Mouse (Mus musculus) neural tube, embryonic 11.5 days (tissue): ENCODE data around the gene 3425401B19Rik. TPM values are rescaled to one million over a fixed set of nuclear protein-coding genes. Genes with fewer than 3 reads are reported as not detected.

ENCODE experiments used
- ATAC-seq: fragments of 200-750 bp; cut with Nextera tagmentation; 2 replicates; pipeline ENCODE4 v1.8.0; 2017; ENCODE audit warnings: moderate number of reproducible peaks, mild to moderate bottlenecking, moderate TSS enrichment, moderate library complexity; ENCODE audit not compliant: insufficient read depth, low FRiP score, low TSS enrichment
- DNase-seq: peaks from one replicate; pipeline ENCODE4 v3.0.0-alpha.2; 2015; ENCODE audit warnings: low spot score
- H3K27ac ChIP-seq: fragments of 300-500 bp; sonication (generic); 2 replicates; pipeline ENCODE4 v1.5.1; 2014; ENCODE audit warnings: low read depth, mild to moderate bottlenecking, low read length
- H3K27me3 ChIP-seq: fragments of 300-500 bp; sonication (generic); 2 replicates; pipeline ENCODE4 v1.6.1; 2014; ENCODE audit warnings: mild to moderate bottlenecking, low read length, mixed read lengths; ENCODE audit not compliant: control insufficient read depth, insufficient read depth
- H3K36me3 ChIP-seq: fragments of 300-500 bp; sonication (generic); 2 replicates; pipeline ENCODE4 v1.6.1; 2014; ENCODE audit warnings: mild to moderate bottlenecking, low read length, moderate library complexity, mixed read lengths; ENCODE audit not compliant: control insufficient read depth, insufficient read depth
- H3K4me1 ChIP-seq: fragments of 300-500 bp; sonication (generic); 2 replicates; pipeline ENCODE4 v1.6.1; 2014; ENCODE audit warnings: low read length, mixed read lengths; ENCODE audit not compliant: control insufficient read depth, insufficient read depth
- H3K4me2 ChIP-seq: fragments of 300-500 bp; sonication (generic); 2 replicates; pipeline ENCODE4 v1.6.1; 2014; ENCODE audit warnings: low read depth, mild to moderate bottlenecking, moderate library complexity
- H3K4me3 ChIP-seq: fragments of 300-500 bp; sonication (generic); 2 replicates; pipeline ENCODE4 v1.5.1; 2014; ENCODE audit warnings: low read depth, low read length
- H3K9ac ChIP-seq: fragments of 300-500 bp; sonication (generic); 2 replicates; pipeline ENCODE4 v1.6.1; 2014; ENCODE audit warnings: mild to moderate bottlenecking, low read length
- H3K9me3 ChIP-seq: fragments of 300-500 bp; sonication (generic); 2 replicates; pipeline ENCODE4 v1.6.1; 2016; ENCODE audit warnings: low read length; ENCODE audit not compliant: control insufficient read depth
- WGBS: fragments of 180-500 bp; shearing (Covaris S2); extraction: QIAGEN DNeasy Blood & Tissue Kit; methylation state at CpG from one replicate; pipeline ENCODE4 v1.1.7; 2014; 5-methylcytosine and 5-hydroxymethylcytosine counted together
- polyA plus RNA-seq: library from polyadenylated mRNA; unstranded; fragments of >200 nt; fragmentation: Nextera tagmentation; extraction: Ambion mirVana; gene quantifications from 2 replicates; pipeline ENCODE4 v1.2.1, GENCODE M21; 2014

The 3425401B19Rik gene
- polyA plus RNA-seq, 1 experiment from 2014 or later, result 0.28 TPM

GRCm38 (mm10) chr14:32628584-32628983 lies 56.5 kb downstream of the 3425401B19Rik start:
- Histone ChIP-seq H3K4me3 (no peak overlapping the region), H3K4me2 (no peak overlapping the region), H3K4me1 (no peaks in the 10 kb centered on the region), H3K36me3 (no peaks in the 10 kb centered on the region), H3K27ac (no peak overlapping the region), H3K9ac (no peak overlapping the region; the same call in 1 of the 2 replicates), H3K27me3 (no peaks in the 10 kb centered on the region), H3K9me3 (no peaks in the 10 kb centered on the region)
- WGBS, result 60% methylated on average over 10 of the region's 10 CpGs
- ATAC-seq (no peak), DNase-seq (no peak)

GRCm38 (mm10) chr14:32627271-32627670 lies 57.8 kb downstream of the 3425401B19Rik start:
- no peaks in the 10 kb centered on the region for H3K4me1 ChIP-seq
- H3K27ac ChIP-seq, result no peak overlapping the region
- ATAC-seq, result no peak
- no peak for DNase-seq
- no peak overlapping the region for H3K9ac ChIP-seq
- H3K4me3 ChIP-seq, result no peak overlapping the region
- no peak overlapping the region for H3K4me2 ChIP-seq
- no peaks in the 10 kb centered on the region for H3K9me3 ChIP-seq
- no peaks in the 10 kb centered on the region for H3K36me3 ChIP-seq
- 84% methylated on average over 1 of the region's 2 CpGs for WGBS
- no peaks in the 10 kb centered on the region for H3K27me3 ChIP-seq

GRCm38 (mm10) chr14:32624811-32625210 lies 60.3 kb downstream of the 3425401B19Rik start:
- 87% methylated on average over 7 of the region's 7 CpGs for WGBS
- Histone ChIP-seq H3K9me3 (no peaks in the 10 kb centered on the region), H3K4me2 (no peak overlapping the region), H3K4me3 (no peak overlapping the region), H3K36me3 (no peaks in the 10 kb centered on the region), H3K27me3 (no peaks in the 10 kb centered on the region), H3K27ac (no peak overlapping the region), H3K9ac (no peak overlapping the region), H3K4me1 (no peaks in the 10 kb centered on the region)
- DNase-seq (no peak), ATAC-seq (no peak)

- Histone ChIP-seq H3K27me3 (no peaks in the 10 kb centered on the region), H3K4me2 (no peak overlapping the region), H3K27ac (no peak overlapping the region), H3K36me3 (no peaks in the 10 kb centered on the region), H3K9ac (no peak overlapping the region), H3K9me3 (no peaks in the 10 kb centered on the region), H3K4me1 (no peaks in the 10 kb centered on the region), H3K4me3 (no peak overlapping the region)
- no peak for ATAC-seq
- no peak for DNase-seq
- 89% methylated on average over 3 of the region's 3 CpGs for WGBS
Observed at GRCm38 (mm10) chr14:32624245-32624644, 60.8 kb downstream of the 3425401B19Rik start.

GRCm38 (mm10) chr14:32617253-32617652 lies 67.8 kb downstream of the 3425401B19Rik start:
- Histone ChIP-seq H3K9ac (no peak overlapping the region), H3K9me3 (no peaks in the 10 kb centered on the region), H3K4me3 (no peak overlapping the region), H3K4me1 (no peaks in the 10 kb centered on the region), H3K36me3 (no peaks in the 10 kb centered on the region), H3K4me2 (no peak overlapping the region), H3K27me3 (no peaks in the 10 kb centered on the region), H3K27ac (no peak overlapping the region)
- DNase-seq (no peak), ATAC-seq (no peak)
- 86% methylated on average over 5 of the region's 5 CpGs for WGBS

GRCm38 (mm10) chr14:32609392-32609791 lies 75.7 kb downstream of the 3425401B19Rik start:
- Histone ChIP-seq H3K27me3 (no peaks in the 10 kb centered on the region), H3K9ac (no peak overlapping the region), H3K4me2 (no peak overlapping the region), H3K4me1 (no peaks in the 10 kb centered on the region), H3K4me3 (no peak overlapping the region), H3K9me3 (no peaks in the 10 kb centered on the region), H3K36me3 (no peaks in the 10 kb centered on the region), H3K27ac (no peak overlapping the region)
- DNase-seq (peak; percentile 38), ATAC-seq (no peak)
- 25% methylated on average over 3 of the region's 3 CpGs for WGBS

Other genes with a start within 250 kb of the 3425401B19Rik start
- gene Slc18a3, start 220.4 kb downstream of the 3425401B19Rik start, polyA plus RNA-seq, result 20.3 and 27.9 TPM in 2 replicates
- gene Chat, start 219.3 kb downstream of the 3425401B19Rik start, polyA plus RNA-seq, result 2.6 and 4.2 TPM in 2 replicates
- 24.2 and 25.7 TPM in 2 replicates for gene Ercc6, start 171.8 kb downstream of the 3425401B19Rik start, polyA plus RNA-seq
- 11.1 and 14.0 TPM in 2 replicates for gene Prrxl1, start 85.9 kb downstream of the 3425401B19Rik start, polyA plus RNA-seq
- gene Tmem273, start 100.7 kb upstream of the 3425401B19Rik start, polyA plus RNA-seq, result 0.32 and 0.56 TPM in 2 replicates
- not detected in 2 replicates for gene Fam170b, start 148.7 kb upstream of the 3425401B19Rik start, polyA plus RNA-seq
- 5.1 and 7.3 TPM in 2 replicates for gene Vstm4, start 171.5 kb upstream of the 3425401B19Rik start, polyA plus RNA-seq